Mouse (Mus musculus) CH12F3 (cell line): Measurements from ENCODE around the gene Plpp1.

Source experiments
- in situ Hi-C: fragments of 300-500 bp; cut with MboI; formaldehyde crosslinking; loops from 2 replicates; pipeline ENCODE4 v1.14.3; 2020; ENCODE audit warnings: low sequenced_read_pairs

Plpp1 gene

DNA sequence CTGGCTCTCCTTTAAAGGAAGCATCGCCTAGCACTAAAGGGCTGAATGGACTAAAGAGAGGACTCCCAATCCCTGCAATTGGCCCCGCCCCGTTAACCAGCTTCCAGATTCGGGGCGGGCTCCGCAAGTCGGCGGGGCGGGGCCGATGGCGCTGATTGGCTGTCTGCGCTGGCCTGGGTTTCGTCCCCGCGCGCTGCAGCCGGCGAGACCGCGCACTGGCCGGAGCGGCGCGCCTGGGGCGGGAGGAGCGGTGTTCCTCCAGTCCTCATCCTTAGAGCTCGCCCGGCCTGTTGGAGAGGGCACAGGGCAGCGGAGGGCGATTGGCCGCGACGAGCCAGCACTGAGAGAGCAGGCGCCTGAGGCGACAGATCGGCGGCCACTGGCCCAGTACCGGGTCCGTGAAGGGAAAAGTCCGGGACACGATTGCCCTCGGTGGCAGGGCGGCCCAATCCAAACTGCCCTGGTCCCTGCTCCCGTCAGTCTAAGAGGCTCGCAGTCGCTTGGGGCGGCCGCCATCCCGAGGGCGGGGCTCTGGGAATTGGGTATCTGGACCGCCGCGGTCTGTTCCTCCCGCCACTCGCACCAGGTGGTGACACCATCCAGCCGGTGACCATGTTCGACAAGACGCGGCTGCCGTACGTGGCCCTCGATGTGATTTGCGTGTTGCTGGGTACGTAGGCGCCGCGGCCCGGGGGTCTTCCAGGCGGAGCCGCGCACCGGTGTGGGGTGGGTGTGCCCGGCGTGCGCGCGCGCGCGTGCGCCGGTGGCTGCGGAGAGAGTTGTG is at the start of gene Plpp1:
Gene Plpp1 (plus strand): TSS at position 196 of the 784 bp plus-strand sequence.
- in situ Hi-C loops: no loop called here

DNA sequence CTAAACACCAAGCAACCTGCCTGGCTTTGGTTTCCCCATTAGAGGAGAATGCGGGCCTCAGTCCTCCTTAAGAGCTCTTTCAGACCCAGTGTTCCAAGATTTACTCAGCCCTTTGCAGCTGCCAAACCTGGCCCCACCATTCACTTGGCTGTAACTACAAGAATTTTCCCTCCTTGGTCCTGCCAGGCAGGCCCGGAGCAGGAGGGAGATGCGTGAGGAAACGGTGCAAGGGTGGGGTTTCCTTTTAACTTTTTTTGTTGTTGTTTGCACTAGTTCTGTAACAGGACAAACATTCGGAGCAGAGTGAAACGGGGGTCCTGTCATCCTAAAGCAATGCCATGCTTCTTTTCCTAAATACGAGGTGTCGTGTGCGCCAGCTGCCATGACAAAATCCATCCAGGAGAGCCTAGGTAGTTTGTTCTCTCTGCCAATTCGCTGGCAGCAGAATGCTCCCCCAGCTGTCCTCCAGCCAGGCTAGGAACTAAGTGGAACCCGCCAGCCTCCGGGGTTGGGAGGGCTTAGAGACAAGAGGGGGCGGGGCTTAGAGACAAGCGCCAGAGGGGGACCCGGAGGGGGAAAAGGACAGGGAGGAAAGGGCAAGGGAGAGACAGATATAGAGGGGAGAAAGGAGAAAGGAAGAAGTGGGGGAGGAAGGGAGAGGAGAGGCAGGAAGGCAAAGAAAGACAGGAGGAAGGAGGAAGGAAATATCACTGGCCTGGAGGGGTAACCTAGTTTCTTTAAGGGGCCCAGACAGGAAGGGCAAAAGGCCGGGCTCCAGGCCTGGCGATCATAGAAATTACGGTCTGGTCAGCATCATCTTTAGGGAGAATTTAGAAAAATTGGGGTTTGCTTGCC is 48.9 kb upstream of the Plpp1 start:
- in situ Hi-C loops: no loop called here

DNA sequence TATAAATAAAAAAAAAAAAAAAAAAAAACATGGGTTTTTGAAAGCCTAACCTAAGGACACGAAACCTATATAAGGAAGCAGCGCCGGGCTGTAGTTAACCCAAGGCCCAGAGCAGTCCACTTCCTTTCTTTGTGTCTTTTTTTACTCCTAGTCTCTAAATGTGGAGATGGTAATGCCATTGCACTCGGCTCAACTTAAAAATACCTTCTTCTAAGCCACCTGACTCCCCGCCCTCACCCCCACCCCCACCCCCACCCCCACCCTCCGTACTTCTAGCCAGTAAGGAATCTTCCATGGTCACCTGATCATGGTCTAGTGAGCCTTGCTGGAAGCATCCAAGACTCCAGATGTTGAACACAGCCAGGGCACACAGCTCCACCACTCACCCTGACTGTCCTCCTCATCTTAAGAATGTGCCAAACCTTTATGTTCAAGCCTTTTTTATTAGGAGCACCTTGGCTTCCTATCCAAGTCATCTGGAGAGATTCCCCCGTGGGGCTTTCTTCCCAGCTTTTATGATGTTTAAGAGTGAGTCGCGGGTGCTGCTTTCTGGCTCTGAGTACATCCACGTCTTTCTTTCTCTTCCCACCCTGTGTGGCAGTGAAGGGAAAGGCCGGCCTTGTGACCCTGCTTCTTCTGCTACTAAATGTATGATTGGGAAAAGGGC is 48.1 kb upstream of the Plpp1 start:
- in situ Hi-C loops: no loop called here

DNA sequence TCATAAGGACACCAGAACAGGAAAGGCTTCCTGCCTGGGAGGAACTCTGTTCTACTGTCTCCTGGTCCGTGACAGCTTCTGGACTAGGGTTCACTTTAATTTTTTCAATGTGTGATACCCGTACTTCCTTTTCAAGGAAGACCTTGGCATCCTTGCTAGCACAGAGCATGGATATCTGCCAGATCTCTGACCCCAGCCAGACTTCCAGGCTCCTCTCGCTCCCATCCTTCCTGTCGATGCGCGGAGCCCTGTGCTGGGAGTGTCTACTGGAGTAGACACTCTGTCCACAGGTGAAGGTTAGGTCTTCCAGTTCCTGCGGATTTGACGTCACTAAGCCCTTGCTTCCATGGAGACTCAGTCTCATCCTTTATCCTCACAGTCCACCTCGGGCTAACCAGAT is 47.1 kb upstream of the Plpp1 start:
- in situ Hi-C loops: no loop called here

DNA sequence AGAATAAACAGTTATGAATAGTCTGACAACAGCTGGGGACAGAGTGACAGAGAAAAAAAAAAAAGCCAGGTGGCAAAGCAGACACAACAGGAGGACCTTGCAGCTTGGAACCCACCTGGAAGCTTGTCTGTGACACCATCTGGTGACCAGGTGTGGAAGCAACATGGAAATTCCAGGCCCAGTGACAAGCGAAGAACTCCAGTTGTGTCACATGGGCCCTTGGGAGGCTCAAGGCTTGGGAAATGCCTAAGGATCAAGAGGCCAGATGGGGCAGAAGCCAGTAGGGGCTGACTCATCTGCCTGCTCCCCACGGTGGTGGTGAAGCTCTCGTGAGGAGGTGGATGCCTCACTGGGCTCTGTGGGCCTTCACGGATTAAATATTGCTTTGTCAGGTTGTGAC is 45.7 kb upstream of the Plpp1 start:
- in situ Hi-C loops: no loop called here

DNA sequence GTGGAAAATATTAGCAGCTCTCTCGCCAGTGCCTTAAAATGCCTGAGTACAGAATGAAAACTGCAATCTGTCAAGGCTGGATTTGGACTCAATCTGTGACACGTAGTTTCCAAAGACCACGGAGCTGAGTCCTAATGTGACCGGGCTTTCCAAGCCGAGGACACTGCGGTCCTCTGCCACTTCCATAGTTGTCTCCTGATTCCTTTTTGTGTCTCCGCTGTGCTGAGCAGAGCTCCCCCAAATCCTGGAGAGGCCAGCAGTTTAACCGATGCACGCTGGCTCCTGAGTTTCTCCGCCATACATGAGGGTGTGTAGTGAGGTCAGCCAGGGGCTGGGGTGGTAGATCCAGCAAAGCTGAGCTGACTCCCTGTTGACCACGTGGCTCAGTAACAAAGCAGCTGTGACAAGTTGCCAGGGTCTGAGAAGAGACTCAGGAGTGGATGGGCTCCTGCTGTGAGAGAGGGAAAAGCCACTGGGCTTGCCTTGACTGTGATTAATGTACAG is 45.0 kb upstream of the Plpp1 start:
- in situ Hi-C loops: no loop called here

DNA sequence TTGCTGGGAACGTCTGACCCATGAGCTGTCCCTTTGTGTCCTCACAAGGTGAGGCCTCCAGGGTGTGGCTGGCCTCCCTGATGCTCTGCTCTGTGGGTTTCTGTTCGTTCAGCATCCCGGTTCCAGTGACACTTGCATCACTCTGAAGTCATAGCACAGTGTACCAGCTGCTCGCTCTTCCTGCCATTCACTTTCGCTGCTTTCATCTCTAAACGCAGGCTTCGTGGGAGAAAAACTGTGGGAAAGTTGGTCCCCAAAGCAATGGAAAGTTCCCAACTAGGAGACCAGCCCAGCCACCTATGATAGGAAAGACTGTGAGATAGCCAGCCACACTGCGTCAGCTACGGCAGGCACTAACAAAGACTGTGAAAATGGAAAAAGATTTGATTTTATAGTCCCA is 43.2 kb upstream of the Plpp1 start:
- in situ Hi-C loops: no loop called here

DNA sequence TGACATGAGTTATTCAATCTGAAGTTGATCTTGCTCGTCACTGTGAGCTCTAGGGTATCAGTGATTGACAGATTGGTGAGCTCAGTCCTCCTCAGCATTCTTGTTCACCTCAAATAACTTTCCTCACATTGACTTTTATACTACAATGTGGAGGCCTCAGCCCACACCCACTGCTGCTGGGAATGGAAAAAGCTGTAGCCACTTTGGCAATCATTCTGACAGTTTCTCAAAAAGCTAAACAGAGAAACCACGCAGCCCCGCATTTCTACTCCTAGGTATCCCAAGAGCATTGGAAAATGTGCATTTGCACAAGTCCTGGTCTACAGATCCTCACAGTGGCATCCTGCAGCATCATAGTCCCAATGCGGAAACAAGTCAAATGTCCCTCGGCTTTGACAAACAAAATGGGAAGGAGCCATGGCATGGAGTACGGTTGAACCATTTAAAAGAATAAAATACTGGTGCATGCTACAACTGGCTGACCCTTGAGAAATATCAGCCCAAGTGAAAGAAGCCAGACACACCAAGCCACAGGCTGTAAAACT is 42.0 kb upstream of the Plpp1 start:
- in situ Hi-C loops: no loop called here

DNA sequence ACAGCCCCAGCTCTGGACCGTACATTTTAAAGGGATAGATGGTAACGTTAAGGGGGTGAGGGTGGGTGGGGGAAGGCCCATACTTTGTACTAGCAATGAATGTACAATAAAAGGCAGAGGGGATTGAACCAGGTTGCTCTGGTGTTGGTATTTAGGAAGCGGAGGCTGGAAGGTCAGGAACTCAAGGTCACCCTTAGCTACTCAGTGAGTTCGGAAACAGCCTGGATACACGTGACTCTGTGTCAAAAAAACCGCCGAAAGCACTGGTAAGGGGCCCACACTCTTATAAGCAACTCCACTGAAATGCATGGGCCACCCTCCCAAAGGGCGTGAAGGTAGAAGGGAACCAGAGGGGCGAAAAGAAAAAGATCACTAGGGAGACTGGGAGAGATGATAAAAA is 41.2 kb upstream of the Plpp1 start:
- in situ Hi-C loops: no loop called here

DNA sequence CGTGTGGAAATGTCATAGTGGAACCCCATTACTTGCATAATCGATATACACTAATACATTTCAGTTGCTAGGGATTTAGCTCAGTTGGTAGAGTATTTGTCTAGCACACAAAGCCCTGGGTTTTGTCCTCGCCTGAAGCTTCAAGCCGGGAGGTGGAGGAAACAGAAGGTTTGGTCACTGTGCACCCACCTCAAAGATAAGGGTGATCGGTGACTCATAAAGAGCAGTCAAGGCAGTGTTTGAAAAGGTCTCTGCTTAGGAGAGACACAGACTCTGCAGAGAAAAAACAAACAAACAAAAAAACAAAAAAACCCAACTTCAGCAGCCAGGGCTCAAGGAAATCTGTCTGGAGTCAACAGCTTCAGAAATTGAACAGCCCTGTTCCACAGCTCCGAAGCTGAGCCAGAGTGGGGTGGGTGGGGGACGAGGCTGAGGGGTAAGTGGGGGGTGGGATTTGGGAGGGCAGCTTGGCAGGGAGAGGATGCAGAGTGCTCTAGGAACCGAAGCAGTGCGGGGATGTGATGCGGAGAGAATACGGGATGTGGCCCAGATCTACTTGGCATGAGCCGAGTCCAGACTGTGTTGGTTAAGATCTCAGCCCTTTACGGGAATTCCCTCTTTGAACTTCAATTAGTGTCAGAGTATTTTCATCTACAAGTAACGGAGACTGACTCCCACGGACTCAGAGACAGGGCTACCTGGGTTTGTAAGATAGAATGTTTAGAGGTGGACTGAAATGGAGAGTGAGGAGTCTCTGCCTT is 40.6 kb upstream of the Plpp1 start:
- in situ Hi-C loops: no loop called here

DNA sequence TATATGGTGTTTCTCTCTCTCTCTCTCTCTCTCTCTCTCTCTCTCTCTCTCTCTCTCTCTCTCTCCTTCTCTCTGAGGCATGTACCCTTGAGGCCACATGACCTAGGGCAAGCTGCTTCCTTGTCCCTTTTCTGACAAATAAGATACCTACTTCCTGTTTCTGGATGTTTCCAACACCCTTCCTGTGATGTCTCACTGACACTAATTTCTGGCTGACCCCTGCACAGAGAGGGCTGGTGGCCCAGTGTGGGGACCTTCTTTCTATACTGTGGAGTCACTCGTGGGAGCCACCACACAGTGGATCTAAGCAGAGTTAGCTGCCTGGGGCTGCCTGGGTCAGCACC is 40.1 kb upstream of the Plpp1 start:
- in situ Hi-C loops: no loop called here

DNA sequence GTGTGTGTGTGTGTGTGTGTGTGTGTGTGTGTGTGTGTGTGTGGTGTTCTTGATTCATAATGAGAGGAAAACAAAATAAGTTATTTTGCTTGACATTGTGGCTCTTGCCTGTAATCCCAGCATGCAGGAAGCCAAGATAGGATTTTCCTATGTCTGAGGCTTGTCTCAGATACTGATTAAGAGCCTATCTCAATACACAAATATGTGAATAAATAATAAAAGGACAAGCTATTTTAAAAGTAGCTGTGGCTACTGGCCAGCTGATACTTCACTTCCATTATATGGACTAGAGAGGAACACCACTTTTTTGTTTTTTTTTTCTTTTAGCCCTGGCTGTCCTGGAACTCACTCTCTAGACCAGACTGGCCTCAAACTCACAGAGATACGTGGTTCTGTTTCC is 38.8 kb upstream of the Plpp1 start:
- in situ Hi-C loops: no loop called here

DNA sequence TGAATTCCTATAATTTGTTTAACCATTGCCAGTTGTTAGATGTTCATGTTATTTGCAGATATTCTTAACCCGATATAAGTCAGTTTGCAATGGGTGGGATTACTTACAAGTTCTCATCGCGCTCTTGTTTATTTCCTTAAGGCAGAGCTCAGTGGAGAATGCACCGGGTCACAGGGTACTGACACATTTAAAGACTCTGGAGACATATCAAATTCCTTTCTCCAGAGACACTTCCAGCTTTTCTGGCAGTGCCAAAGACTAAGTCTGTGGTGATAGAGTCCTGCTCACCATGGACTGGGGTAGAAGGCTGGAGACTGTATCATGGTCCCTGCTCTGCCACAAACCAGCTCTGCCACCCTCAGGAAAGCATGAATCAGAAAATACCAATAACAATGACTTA is 38.0 kb upstream of the Plpp1 start:
- in situ Hi-C loops: no loop called here

DNA sequence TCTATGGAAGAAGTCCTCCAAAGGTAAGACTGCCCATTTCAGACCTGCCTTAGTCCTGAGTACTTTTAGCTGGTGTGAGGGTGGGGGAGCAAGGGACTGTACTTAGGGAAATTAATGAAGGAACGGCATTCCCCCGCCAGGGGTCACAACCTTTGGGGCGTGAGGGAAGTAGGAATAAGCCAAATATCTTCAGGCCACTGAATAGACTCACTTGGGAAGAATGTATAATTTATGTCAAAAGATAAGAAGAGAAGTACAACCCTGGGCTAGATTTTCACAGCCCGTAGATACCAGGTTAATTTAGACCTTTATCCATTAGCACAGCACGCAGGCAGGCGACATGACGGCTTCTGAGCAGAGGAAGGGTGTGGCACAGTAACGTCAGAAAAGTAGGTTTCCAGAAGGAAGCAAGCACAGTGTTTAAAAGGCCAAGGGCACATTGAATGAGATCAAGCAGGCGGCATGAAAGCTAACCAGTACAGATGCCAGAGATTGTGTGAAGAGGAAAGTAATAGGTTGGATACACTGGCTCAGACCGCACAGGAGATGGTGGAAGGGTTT is 37.0 kb upstream of the Plpp1 start:
- in situ Hi-C loops: no loop called here

DNA sequence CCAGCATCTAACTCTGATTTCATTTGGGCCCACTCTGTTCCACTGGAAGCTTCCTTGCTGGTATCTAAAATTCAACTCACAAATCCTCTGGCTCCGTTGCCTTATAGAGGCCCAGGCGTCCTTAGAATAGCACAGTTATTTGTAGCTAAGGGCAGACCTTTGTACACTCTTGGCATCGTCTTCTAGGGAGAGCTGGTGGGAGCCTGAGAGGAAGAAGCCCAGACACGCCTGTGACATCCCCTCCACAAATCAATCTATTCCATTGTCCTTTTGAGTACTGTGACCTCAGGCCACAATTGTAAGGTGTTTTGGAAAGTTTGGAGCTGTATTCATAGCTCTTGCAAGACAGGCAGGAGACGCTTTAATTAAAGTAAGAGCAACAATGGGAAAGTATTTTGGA is 36.0 kb upstream of the Plpp1 start:
- in situ Hi-C loops: no loop called here

DNA sequence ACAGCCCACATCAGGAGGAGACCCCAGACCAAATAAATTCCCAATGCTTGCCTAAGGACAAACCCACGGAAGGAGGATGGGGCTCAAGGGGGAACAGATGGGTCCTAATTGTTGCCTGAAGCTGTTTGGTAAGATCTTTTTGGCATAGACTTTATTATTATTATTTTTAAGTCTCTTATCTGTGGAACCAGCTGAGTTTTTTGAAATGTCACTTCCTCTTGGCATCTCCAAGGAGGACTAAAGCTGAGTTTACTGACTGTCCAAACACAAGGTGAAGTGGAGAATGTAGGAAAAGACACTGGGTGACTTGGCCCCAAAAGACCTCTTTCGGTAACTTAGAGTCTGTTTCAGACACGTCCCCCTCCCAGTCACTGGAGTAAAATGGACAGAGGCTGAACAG is 34.9 kb upstream of the Plpp1 start:
- in situ Hi-C loops: no loop called here

DNA sequence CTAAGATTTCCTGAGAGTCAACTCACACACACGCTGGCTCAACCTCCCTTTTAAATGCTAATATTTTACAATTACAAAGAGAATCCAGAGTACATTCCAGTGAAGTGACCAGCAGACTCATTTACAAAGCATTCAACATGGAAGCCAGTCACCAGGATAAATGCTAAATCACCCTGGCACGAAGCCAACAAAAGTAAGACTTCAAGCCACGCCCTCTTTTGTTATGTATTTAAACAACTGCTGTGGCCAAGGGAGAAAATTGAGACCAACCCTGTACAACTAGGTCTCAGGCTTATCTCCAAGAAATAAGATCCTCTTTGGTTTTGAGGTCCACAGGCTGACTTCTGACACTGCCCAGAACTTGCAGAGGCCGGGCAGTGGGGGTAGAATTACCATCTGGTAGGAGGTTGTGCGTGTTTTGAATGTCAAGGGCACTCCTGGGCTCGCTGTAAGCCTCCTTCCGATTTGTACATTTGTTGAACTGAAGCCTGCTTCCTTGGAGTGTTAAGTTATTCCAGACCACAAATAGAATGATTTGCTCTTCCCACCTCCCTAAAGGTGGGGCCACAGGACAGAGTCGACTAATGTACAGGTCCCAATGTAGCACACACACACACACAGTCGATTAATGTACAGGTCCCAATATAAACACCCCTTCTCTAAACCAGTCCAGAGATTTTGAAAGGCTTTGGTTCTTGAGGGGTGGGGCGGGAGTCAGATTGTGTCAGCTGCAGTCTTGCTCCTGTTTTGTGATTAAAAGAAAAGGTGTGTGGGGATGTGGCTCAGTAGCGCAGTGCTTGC is 29.9 kb upstream of the Plpp1 start:
- in situ Hi-C loops: no loop called here

DNA sequence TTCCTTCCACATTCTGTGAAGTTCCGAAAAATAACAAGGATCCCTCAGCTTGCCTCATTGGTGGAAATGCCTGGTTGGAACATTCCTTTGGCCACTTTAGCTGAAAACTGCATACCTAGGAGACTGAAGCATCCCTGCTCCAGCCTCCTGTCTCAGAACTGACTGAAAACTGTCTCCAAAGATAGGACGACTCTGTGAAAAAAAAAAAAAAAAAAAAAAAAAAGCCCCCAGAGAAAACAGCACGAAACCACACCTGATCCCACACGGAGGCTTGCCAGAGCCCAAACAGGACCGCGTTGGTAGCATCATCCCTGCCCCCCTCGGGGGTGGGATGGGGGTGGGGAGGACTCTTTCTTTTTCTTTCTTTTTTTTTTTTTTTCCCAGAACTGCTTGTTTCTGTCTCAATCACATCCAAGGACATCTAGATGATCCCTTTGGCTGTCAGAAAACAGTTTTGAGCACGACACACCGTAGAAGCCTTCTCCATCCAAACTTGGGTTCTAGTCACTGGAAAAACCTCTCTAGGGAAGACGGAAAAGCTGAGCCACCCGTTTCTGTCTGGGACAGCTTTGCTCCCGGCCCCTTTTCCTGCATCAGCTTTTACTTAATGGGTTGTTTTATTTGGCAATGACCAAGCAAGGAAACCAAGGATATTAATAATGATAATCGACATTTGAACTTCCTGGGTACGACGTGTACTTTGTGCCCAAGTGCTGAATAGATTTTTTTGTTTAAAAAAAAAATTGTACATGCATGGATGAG is 29.0 kb upstream of the Plpp1 start:
- in situ Hi-C loops: no loop called here

DNA sequence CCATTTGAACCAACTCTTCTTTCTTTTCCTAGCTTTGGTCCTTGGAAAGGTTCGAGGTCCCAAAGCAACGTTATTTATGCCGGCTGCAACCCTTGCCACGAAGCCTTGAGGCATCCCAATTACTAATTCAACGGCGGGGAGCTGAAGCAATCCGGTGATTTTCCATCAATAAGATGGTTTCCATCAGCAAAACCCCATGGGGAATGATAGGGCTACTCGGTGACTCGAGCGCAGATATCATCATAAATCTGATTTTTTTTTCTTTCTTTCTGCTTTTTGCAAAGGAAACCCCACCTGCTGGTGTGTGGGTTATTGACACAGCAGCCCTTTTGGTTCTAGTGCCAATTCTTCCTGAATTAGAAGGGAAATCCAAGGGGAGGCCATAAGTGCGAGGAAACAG is 28.3 kb upstream of the Plpp1 start:
- in situ Hi-C loops: no loop called here
